Mouse (Mus musculus) lung, adult 10 weeks (tissue): Measurements from ENCODE around the gene Vamp4. TPM values are rescaled to one million over a fixed set of nuclear protein-coding genes. Genes with fewer than 3 reads are reported as not detected.

Source experiments
- polyA plus RNA-seq: library from polyadenylated mRNA; stranded (reverse); fragments of 350-450 nt; fragmentation: Illumina TruSeq; extraction: RNeasy Lipid Tissue Mini Kit (QIAGEN cat#74804); gene quantifications from one replicate; pipeline ENCODE4 v1.2.3, GENCODE M21; 2014; ENCODE audit warnings: low read depth, low replicate concordance; ENCODE audit not compliant: insufficient read depth

The Vamp4 gene
- polyA plus RNA-seq: 36.5 TPM

DNA sequence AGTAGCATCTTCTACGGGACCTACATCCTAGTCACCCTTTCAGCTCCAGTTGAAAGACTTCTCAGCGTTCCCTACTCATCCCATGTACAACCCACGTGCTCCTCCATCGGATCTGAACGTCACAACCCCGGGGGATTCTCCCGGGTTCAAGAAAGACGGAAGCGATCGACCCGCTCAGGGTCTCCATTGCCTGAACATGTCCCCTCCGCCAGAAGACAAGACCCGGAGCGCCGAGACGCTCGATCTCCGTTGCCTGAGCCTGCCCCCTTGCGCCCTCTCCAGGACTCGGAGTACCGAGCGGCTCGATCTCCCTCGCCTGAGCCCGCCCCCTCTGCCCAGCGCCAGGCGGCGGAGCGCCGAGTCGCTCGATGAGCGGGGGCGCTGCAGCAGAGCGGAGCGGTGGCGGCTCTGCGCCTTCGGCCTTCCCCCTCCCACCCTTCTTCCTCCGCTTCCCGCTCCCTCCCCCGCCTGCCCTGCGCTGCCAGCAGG is at the start of gene Vamp4:
TSS of gene Vamp4 (plus strand) at position 256 of the 489 bp plus-strand sequence.

DNA sequence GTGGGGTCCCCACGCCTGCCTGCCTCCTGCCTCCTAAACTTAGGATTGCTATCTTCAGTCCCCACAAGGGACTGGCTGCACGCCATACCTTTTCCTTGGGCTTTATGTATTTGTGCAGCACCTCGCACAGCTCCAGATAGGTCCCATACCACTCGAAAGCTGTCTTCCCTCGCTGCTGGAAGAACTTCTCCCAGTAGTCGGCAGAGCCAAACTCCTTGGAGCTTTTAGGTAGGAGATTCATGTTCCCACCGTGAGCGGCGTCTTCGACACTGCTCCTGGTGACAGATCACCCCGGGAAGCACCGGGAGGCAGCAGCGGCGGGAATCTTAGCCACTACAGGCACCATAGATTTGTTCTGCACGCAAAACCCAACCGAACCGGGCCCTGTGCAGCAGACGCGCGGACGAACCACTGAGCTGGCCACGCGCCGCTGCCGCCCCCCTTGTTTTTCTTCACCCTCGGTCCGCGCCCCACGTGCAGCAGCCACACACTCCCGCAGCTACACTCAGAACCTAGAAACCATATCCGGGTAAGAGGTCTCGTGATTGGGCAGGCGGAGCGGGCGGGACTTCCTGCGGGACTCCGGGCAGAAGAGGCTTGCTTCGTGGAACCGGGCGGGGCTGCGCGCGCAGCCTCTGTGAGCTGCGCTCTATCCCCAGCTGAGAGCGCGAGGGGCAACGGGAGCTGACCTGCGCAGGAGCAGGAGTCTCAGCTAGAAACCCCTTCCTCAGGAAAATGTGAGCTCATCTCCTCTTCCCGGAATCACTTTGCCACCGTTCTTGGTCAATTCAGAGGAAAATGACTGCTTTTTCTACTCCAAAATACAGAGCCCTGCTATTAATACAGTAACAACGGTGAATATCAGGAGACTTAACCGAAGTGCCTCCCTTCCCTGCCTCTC is 22.0 kb upstream of the Vamp4 start, which contains the start of gene Mettl13:
TSS of gene Mettl13 (minus strand) at position 536 of the 901 bp plus-strand sequence.

DNA sequence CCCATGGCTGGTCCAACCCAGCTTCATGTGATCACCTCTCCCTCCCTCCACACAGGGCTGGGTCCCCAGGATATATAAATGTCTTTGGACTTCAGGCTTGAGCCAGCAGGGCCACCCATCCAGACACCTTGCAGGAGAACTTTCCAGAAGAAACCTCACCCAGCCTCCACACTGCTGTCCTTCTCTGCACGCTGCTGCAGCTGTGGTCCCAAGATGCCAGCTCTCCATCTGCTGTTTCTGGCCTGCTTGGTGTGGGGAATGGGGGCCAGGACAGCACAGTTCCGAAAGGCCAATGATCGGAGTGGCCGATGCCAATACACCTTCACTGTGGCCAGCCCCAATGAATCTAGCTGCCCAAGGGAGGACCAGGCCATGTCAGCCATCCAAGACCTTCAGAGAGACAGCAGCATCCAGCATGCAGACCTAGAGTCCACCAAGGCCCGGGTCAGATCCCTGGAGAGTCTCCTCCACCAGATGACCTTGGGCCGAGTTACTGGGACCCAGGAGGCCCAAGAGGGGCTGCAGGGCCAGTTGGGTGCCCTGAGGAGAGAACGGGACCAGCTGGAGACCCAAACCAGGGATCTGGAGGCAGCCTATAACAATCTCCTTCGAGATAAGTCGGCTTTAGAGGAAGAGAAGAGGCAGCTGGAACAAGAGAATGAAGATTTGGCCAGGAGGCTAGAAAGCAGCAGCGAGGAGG is 68.9 kb downstream of the Vamp4 start, which contains the start of gene Myoc:
TSS of gene Myoc (plus strand) at position 105 of the 700 bp plus-strand sequence.

Other genes starting within 250 kb of the Vamp4 start
- 4.5 TPM for gene Dnm3, start 92.5 kb upstream of the Vamp4 start, polyA plus RNA-seq
- gene Mettl13, start 22.0 kb upstream of the Vamp4 start, polyA plus RNA-seq: 3.9 TPM
- gene Myoc, start 68.6 kb downstream of the Vamp4 start, polyA plus RNA-seq: not detected
- not detected for gene Myocos, start 87.7 kb downstream of the Vamp4 start, polyA plus RNA-seq
- gene Prrc2c, start 170.0 kb downstream of the Vamp4 start, polyA plus RNA-seq: 13.3 TPM
- gene Fmo4, start 243.5 kb downstream of the Vamp4 start, polyA plus RNA-seq: 1.8 TPM